Mouse (Mus musculus): ENCODE results near the gene Ddx56.

GRCm38 (mm10) chr11:6292988-6293349 is 25.4 kb upstream of the Ddx56 start:
- TF ChIP-seq CTCF (IDR thresholded peaks at IDR 0.05; ENCODE audit: control insufficient read depth, insufficient read depth, low read length), result no peak
- no peak for TF ChIP-seq POLR2A (IDR thresholded peaks at IDR 0.05; ENCODE audit: borderline replicate concordance, control insufficient read depth, low read depth, low read length)

Data from bone marrow, adult 2 months (tissue).